Mouse (Mus musculus) small intestine, adult 2 months (tissue): ENCODE measurements at regions not wholly inside any gene's neighbourhood (a gene's known extent, or its start where the extent isn't known, plus 50 kb on each side); places are given as distances from the start of the nearest gene placed in this dataset.

Experiments
- CTCF ChIP-seq: fragments of 200-500 bp; IDR thresholded peaks from 2 replicates; pipeline ENCODE4 v1.5.1; 2012; ENCODE audit warnings: low read depth, mild to moderate bottlenecking, control low read depth, inconsistent platforms, low read length, moderate library complexity, mixed read lengths; ENCODE audit not compliant: insufficient replicate concordance, insufficient read length; ENCODE audit errors: extremely low read depth
- POLR2A ChIP-seq: fragments of 200-500 bp; IDR thresholded peaks from 2 replicates; pipeline ENCODE4 v1.6.1; 2012; ENCODE audit warnings: low read depth, mild to moderate bottlenecking, control low read depth, inconsistent platforms, low read length, moderate library complexity

DNA sequence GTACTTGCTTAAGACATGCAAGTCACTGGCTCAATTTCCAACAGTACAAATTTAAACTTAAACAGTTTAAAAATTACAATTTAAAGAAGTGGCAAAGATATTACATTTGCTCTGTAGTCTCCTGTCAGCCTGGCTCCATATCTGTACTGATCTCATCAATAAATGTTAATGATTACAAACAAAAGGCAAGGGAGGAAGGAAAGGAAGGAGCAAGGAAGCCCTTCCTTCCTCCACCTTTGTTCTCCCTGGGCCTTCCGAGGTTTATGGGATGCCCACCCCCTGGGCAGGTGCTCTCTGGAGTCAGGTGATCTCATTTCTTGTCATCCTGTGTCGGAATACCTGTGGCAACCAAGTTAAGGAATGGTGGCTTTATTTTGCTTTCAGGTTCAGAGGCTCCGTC lies 132.5 kb downstream of the Qrsl1 start:
- TF ChIP-seq CTCF (no peak), POLR2A (no peak)
